Mouse (Mus musculus): ENCODE measurements at regions not wholly inside any gene's neighbourhood (a gene's known extent, or its start where the extent isn't known, plus 50 kb on each side); places are given as distances from the start of the nearest gene placed in this dataset.

GRCm38 (mm10) chr9:61239328-61239727 is 132.8 kb upstream of the Tle3 start:
- TF ChIP-seq CTCF (IDR thresholded peaks at IDR 0.05; ENCODE audit: low read depth, low read length) (no peak), POLR2A (IDR thresholded peaks at IDR 0.05; ENCODE audit: borderline replicate concordance, low read depth, low read length) (no peak)

Data from bone marrow macrophage, adult 2 months (primary cell).